Mouse (Mus musculus): ENCODE measurements around the gene Ciz1.

DNA sequence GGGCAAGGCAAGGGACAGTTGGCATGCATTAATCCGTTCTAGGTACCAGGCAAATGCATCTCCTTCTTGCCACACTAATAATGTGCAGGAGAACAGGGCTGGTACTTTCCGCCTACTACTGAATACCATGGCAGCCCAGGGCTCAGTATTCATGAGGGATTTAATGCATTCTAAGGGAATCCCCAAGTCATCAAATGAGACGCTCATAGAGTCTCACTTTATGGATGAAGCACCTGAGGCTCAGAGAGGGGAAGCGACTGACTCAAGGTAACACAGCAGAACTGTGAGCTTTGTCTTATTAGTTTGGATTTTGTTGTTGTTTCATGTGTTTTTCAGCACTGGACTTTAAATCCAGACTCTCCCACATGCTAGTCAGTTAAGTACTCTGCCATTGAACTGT, 10.1 kb upstream of the Ciz1 start:
- TF ChIP-seq CTCF (IDR thresholded peaks at IDR 0.05; ENCODE audit: low read depth, low read length) (no peak), POLR2A (IDR thresholded peaks at IDR 0.05; ENCODE audit: borderline replicate concordance, low read depth, low read length) (no peak)

Measured in bone marrow macrophage, adult 2 months (primary cell).